Mouse (Mus musculus) left cerebral cortex, adult 8-10 months (tissue): ENCODE data around the gene Gga3. TPM values are rescaled to one million over a fixed set of nuclear protein-coding genes. Genes with fewer than 3 reads are reported as not detected.

Source experiments
- DNase-seq, 2 experiments: peaks; one replicate each; pipeline ENCODE4 v3.0.0; 2022; ENCODE audit warnings: low spot score in 2 of 2
- total RNA-seq, 4 experiments: library from RNA; stranded (reverse); gene quantifications; 2 replicates each; pipeline ENCODE4 v1.2.4; 2022

Gene Gga3
- total RNA-seq, 4 experiments from 2014 or later, result 73.8 to 92.9 (median 89.0) TPM

GRCm38 (mm10) chr11:115564064-115564809 lies 39.6 kb downstream of the Gga3 start, which contains the start of gene Nup85:
Nup85 (plus strand) TSS chr11:115564434.
- peak; percentile 94 to 97 for DNase-seq

- DNase-seq, result no peak
Measured at GRCm38 (mm10) chr11:115563406-115563805, 40.4 kb downstream of the Gga3 start.

- no peak for DNase-seq
Measured at GRCm38 (mm10) chr11:115555717-115556116, 48.1 kb downstream of the Gga3 start.

- DNase-seq, result no peak
Measured at GRCm38 (mm10) chr11:115552783-115553182, 51.1 kb downstream of the Gga3 start.

- no peak for DNase-seq
Measured at GRCm38 (mm10) chr11:115543571-115543970, 60.3 kb downstream of the Gga3 start.

GRCm38 (mm10) chr11:115538045-115538444 lies 65.8 kb downstream of the Gga3 start:
- no peak for DNase-seq

GRCm38 (mm10) chr11:115536856-115537568 lies 66.8 kb downstream of the Gga3 start:
- peak; percentile 15 to 45 for DNase-seq

GRCm38 (mm10) chr11:115536038-115536681 lies 67.7 kb downstream of the Gga3 start, which contains the start of gene Sumo2:
Sumo2 (minus strand) TSS chr11:115536276.
- DNase-seq, result peak; percentile 95 to 96

- DNase-seq, result peak; percentile 37 to 56
Measured at GRCm38 (mm10) chr11:115535401-115536037, 68.3 kb downstream of the Gga3 start.

- no peak for DNase-seq
Measured at GRCm38 (mm10) chr11:115534759-115535371, 69.0 kb downstream of the Gga3 start.

Other genes starting within 250 kb of the Gga3 start
- 100 to 1,000 TPM; 103 to 118 (median 107) TPM for gene Hid1, start 236.3 kb downstream of the Gga3 start, total RNA-seq
- 10 to 100 TPM; 26.1 to 27.7 (median 26.9) TPM for gene Cdr2l, start 222.1 kb downstream of the Gga3 start, total RNA-seq
- 100 to 1,000 TPM; 118 to 125 (median 120) TPM for gene Mrpl58, start 200.3 kb downstream of the Gga3 start, total RNA-seq
- 100 to 1,000 TPM; 439 to 484 (median 473) TPM for gene Atp5h, start 184.1 kb downstream of the Gga3 start, total RNA-seq
- gene Kctd2, start 183.9 kb downstream of the Gga3 start, total RNA-seq, result 10 to 100 TPM; 63.2 to 74.5 (median 72.3) TPM
- under 1 TPM in 2 of 4 experiments, not detected in 2; 0.16 to 0.30 TPM for gene Trim80, start 163.5 kb downstream of the Gga3 start, total RNA-seq
- gene Slc16a5, start 141.6 kb downstream of the Gga3 start, total RNA-seq, result not detected
- 10 to 100 TPM; 11.6 to 15.1 (median 13.4) TPM for gene Armc7, start 128.4 kb downstream of the Gga3 start, total RNA-seq
- gene Nt5c, start 112.2 kb downstream of the Gga3 start, total RNA-seq, result 10 to 100 TPM; 58.4 to 66.1 (median 61.0) TPM
- gene Jpt1, start 89.7 kb downstream of the Gga3 start, total RNA-seq, result 100 to 1,000 TPM; 125 to 152 (median 137) TPM
- 100 to 1,000 TPM; 262 to 316 (median 290) TPM for gene Sumo2, start 67.8 kb downstream of the Gga3 start, total RNA-seq
- 10 to 100 TPM; 43.9 to 49.4 (median 46.0) TPM for gene Nup85, start 39.6 kb downstream of the Gga3 start, total RNA-seq
- gene Mrps7, start 126 bp downstream of the Gga3 start, total RNA-seq, result 10 to 100 TPM; 36.9 to 57.0 (median 48.4) TPM
- 10 to 100 TPM; 13.9 to 22.0 (median 17.6) TPM for gene Mif4gd, start 8.9 kb upstream of the Gga3 start, total RNA-seq
- 10 to 100 TPM; 54.5 to 62.2 (median 58.5) TPM for gene Slc25a19, start 24.2 kb upstream of the Gga3 start, total RNA-seq
- gene Grb2, start 104.5 kb upstream of the Gga3 start, total RNA-seq, result 100 to 1,000 TPM; 206 to 217 (median 212) TPM
- gene Tmem94, start 161.4 kb upstream of the Gga3 start, total RNA-seq, result 10 to 100 TPM; 58.1 to 66.3 (median 62.9) TPM
- 10 to 100 TPM; 18.2 to 18.9 (median 18.4) TPM for gene Caskin2, start 209.6 kb upstream of the Gga3 start, total RNA-seq
- gene Tsen54, start 210.7 kb upstream of the Gga3 start, total RNA-seq, result 10 to 100 TPM; 12.4 to 17.1 (median 14.5) TPM
- gene Llgl2, start 220.0 kb upstream of the Gga3 start, total RNA-seq, result 1 to 10 TPM; 2.5 to 5.2 (median 4.6) TPM